Mouse (Mus musculus): ENCODE data around the gene Mterf2.
A peak's percentile ranks its signal among the peaks of the same experiment; 100 is the strongest.

Gene Mterf2

DNA sequence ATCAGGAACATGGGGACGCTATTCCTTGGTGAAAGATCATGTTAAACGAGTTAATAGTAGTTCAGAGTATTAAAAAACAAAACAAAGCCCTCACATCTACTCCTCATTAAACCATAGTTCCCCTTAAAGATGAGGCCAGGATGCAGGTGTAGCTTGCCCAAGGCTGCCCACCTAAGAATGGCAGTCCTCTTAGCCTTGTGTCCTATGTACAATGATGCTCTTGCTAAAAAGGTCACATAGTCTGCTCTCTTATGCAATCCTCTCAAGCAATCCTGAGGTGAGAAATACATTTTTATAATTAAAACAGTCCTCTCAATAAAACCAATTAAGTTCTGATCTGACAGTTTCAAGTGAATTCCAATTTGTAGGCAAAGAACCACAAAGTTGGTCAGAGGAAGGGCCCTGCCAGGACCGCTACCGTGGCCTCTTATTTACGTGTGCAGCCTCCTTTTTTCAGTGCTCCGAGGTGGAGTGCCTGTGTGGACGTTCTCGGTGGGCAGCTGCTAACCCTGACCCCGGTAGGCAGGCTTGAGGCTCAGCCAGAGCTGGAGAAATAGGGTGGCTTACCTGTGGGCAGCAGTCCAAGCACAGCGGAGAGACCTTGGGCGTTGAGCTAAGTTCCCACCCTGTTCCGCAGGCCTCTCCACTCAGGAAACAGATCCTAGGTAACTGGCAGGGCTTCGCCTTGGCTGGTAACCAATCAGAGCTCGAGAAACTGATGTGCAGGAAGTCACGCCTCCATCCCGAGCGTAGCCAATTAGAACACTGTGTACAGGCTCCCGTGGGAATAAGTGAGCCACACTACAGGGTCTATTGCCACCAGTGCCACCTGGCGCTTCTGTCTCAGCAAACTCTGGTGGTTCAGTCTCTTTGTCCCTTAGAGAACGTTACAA is at the start of gene Mterf2:
TSS of gene Mterf2 (minus strand) at position 633 of the 893 bp plus-strand sequence.
- peak; percentile 99 for DNase-seq (ENCODE audit: low read depth, low spot score)

DNA sequence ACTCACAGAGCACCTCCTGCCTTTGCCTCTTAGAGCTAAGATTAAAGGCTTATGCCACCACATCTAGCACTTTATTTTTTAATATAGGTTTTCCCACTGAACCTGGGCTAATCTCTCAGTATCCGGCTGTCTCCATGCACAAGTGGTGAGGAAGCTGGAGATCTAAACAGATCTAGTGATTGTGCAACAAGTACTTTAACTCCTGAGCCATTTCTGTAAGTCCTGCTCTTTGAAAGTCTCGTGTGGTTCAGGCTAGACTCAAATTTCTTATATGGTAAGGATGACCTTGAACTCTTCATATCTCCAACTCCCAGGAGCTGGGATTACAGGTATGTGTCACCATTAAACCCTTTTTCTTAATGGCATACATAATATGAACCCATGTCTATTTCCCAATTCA is 48.8 kb upstream of the Mterf2 start:
- no peak for DNase-seq (ENCODE audit: low read depth, low spot score)

DNA sequence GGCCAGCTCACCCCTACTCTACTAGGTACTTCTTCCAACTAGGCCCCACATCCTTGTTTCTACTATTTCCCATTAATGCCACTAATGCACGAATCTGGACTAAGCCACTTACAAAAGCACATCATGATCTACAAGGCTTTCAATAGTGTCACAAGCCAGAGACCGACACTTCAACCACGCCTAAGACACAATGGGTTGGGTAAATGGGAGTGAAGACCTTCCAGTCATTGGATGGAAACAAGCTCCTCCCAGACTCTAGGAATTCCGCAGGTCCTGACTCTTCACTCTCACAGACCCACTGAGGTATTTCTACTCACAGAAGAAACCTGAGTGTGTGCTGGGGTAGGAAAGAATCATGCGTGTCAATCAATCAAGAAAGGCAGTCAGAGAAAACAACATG is 37.5 kb upstream of the Mterf2 start:
- peak; percentile 79 for DNase-seq (ENCODE audit: low read depth, low spot score)

DNA sequence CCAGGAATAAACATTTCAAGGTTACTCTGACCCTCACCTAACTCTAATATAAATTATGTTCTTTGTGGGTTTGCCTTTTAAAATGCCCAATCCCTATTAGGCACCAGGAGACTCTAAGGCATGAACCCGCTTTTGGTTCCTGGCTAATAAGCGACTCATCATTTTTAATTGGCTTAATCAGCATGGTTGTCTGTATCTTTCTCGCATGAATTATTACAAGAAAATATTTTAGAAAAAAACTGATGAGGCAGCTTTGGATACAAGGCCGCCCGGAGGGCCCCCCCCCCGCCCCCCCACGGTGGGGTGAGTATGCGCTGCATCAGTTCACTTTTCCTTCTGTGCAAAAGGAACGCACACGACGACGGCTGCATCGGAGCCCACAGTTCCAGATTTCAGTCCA is 37.0 kb upstream of the Mterf2 start:
- no peak for DNase-seq (ENCODE audit: low read depth, low spot score)

DNA sequence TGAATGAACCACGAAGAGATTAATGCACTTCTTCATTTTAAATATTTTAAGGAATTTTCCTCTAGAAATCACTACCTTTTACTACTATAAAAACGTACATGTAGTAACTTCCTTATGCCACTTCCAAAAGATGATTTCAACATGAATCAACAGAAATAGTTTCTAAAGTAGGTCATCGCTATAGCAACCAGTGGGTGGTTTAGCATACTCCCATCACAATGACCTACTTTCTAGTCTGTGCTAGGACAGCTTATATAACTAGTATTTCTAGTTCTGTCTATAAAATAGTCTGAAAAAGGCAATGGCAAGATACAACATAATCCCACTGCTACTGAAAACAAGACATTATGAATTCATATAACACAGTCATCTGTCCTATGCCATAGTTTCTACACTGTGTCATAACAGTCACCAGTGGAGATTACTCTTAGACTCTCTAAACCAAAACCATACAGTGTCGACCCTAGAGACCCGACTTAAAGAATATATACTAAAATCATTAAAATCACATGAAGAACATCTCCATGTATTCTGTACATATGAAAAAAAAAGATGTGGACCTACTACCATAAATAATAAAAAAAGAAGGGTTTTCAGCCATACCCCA is 34.0 kb upstream of the Mterf2 start:
- DNase-seq (ENCODE audit: low read depth, low spot score): no peak

DNA sequence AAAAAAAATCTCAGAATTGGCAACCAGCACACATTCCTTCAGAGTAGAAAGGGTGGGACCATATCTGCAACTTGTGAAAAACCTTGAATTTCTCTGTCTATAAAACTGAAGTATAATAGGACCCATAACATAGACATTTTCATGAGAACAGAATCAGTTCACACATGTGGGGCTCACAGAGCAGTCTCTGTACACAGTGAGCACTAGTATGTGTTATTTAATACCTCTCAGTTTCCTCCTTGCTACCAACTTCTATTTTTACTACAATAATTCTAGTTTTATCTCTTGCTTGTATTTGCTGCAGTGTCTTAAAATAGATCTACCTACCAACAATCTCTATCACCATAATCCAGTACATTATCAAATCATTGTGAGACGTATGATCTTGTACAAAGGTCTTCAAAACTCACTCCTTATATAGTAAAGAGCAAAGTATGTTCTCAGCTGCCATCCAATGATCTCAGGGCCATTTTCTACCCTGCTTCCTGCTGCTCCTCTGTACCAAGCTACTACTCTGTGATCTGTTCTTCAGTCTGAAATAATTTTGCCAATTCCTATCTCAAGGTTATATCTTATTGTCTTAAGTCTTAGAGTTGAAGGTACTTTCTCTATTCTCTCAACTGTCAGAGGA is 32.3 kb upstream of the Mterf2 start:
- DNase-seq (ENCODE audit: low read depth, low spot score): no peak

DNA sequence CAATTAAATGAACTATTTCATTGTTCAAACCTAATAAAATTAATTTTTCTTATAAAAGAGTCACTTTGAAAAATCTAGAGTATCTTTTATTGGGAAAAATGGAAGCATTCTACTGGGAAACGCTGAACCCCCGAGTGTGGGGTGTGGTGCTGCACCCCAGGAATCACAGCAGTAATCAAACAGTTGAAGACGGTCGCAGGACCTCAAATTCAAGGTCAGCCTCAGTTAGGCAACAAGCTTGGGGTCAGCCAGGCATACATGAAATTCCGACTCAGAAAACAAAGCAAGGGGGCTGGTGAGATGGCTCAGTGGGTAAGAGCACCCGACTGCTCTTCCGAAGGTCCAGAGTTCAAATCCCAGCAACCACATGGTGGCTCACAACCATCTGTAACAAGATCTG is 29.6 kb upstream of the Mterf2 start:
- no peak for DNase-seq (ENCODE audit: low read depth, low spot score)

DNA sequence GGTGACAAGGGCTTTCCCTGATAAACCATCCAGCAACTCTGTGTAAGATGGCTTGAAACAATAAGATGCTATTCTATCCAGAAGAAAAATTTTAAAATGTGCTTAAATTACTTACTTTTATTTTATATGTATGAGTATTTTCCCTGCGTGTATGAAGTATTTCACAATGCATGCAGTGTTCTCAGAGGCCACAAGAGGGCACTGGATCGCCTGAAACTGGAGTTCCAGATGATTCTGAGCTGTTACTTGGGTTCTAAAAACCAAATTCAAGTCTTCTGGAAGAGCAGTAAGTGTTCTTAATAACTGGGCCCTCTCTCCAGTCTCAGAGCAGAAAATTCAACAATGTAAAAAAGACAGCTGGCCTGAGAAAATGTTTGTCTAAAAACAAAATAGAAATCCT is 26.4 kb upstream of the Mterf2 start:
- peak; percentile 68 for DNase-seq (ENCODE audit: low read depth, low spot score)

DNA sequence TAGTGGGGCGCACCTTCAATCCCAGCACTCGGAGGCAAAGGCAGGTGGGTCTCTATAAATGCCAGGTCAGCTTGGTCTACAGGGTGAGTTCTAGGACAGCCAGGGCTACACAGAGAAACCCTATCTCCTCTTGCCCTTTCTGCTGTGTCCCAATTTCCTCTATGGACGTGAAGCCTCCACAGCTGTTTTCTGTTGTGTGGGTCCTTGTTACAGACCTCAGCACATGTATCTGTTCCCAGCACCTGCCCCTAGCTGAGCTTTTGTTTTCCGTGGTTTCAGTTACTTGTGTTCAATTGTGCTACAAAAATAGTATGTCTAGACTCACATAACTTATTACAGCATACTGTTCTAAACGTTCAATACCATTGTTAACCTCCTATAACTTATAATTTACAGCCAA is 21.4 kb upstream of the Mterf2 start:
- no peak for DNase-seq (ENCODE audit: low read depth, low spot score)

DNA sequence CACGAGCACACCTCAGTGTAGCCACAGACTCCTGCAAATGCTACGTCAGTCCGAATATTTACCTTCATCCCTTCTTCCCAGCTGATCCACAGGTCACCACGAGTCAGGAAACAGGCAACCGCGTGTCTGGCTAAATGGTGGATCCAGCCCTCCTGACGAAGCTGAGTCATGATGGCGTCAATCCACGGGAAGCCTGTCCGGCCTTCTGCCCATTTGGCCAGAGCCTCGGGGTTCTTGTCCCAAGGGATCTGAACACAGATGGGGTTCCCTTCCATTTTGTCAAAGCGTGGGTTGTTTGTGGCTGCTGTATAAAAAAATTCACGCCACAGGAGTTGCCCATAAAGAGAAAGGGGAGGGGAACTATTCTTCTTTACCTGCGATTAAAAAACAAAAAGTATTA is 18.5 kb upstream of the Mterf2 start:
- DNase-seq (ENCODE audit: low read depth, low spot score): no peak

DNA sequence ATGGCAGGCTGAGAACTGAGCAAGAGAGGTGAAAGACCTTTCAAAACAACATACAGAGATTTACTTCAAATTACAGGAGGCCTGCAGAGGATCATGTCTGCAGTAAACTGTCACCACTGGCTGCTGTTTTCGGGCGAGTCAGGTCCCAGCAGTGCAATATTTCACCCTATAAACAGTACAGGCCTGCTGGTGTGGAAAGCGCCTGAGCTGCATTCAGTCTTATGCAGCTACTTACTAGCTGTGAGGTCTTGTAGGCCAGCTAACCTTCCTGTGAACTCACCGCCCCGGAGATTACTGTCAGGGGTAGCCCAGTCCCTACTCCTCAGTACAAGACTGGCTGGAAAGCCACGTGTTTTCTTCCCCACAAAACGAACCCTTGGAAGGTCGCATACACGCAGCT is 13.6 kb upstream of the Mterf2 start:
- no peak for DNase-seq (ENCODE audit: low read depth, low spot score)

DNA sequence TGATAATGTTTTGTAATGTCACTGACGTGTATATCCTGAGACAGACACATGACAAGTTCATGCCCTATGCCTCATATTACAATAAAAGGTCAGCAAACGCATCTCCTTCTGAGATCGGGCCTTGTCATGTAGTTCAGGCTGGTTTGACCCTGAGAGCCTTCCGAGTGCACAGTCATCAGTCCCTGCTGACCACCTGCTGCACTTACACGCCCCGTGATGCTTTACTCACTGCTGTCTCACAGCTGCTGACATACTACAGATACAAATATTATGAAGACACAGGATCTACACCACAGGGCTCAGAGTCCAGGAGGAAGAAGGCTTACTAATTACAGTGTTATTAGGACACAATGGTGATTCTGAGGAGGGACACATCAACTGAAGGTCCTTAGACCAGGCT is 8.7 kb upstream of the Mterf2 start:
- DNase-seq (ENCODE audit: low read depth, low spot score): no peak

DNA sequence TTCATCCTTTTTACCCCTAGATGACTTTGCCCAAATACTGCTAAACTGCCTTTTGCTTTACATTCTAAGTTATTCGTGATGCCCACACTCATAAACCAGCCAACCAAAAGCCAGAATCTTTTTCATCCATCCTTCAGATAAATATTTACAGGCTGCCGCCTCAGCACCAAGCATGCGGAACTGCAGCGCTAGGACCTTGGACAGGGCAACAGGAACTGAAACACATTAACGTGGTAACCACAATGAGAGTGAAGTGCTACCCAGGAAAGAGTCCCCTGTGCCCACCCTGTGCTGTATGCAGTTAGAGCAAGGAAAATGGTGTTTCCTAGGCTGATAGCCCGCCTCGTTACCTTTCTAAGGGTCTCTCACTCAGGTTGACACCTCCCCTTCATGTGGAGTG is 626 bp upstream of the Mterf2 start:
- peak; percentile 58 for DNase-seq (ENCODE audit: low read depth, low spot score)

DNA sequence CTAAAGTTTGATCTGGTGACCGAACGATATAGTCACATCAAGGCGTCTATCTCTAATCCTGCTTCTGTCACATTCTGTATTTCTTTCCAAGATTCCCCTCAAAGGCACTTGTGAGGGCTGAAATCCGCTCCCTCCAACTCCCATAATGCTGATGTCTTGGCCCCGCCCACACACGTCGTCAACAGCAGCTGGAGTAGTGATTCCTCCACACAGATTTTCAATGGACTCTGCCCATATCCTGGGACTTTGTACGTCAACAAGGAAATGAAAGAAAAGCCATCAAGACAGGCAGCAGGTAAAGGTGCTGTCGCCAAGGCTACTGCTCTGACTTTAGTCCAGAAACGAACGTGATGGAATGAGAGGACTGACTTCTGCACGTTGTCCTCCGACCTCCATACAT is 2.6 kb downstream of the Mterf2 start:
- peak; percentile 48 for DNase-seq (ENCODE audit: low read depth, low spot score)

DNA sequence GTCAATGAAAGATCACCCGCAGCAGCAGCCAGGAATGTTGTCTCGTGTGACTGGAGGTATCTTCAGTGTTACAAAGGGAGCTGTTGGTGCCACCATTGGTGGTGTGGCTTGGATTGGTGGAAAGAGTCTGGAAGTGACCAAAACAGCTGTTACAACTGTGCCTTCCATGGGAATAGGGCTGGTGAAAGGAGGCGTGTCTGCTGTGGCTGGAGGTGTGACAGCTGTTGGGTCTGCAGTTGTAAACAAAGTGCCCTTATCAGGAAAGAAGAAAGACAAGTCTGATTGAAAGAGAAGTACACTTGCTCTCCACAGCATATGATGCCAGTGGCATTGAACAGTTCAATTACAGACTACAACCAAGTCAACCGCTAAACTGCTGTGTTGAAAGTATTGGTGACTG is 13.4 kb downstream of the Mterf2 start:
- no peak for DNase-seq (ENCODE audit: low read depth, low spot score)

DNA sequence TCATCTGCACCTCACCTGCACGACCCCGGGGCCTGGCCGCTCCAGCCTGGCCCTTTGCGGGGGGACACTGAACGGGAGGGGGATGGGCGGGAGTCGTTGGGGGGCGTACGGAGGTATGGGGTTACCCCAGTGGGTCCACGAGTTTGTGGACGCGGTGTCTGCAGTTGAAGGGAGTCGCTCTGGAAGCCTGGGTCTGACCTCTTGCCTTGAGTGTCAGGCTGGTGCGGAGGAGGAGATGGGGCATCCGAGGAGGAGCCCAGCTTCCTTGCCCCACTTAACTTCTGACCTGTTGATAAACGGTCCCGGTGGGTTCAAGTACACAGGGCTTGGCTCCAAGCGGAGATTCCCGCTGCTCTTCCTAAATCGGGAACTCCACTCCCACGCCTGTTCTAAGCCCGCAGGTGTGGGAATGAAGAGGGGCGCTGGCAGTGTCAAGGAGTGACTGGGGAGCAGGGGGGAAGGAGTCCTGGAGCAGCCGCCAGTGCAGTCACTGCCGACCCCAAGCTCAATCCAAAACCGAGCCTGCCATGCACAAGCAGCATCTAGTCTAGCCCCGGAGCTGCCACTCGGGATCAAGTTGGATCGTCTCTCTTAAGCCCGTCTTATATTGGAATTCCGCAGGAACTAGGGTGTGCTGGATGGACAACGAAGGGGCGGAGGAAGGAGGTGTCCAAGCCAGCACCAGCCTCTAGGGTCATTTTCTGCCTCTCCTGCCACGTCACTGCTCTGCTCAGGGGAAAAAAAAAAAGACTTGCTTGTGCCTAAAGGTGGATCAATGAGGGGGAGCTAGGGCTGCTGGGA is 24.5 kb downstream of the Mterf2 start:
- DNase-seq (ENCODE audit: low read depth, low spot score): peak; percentile 76

DNA sequence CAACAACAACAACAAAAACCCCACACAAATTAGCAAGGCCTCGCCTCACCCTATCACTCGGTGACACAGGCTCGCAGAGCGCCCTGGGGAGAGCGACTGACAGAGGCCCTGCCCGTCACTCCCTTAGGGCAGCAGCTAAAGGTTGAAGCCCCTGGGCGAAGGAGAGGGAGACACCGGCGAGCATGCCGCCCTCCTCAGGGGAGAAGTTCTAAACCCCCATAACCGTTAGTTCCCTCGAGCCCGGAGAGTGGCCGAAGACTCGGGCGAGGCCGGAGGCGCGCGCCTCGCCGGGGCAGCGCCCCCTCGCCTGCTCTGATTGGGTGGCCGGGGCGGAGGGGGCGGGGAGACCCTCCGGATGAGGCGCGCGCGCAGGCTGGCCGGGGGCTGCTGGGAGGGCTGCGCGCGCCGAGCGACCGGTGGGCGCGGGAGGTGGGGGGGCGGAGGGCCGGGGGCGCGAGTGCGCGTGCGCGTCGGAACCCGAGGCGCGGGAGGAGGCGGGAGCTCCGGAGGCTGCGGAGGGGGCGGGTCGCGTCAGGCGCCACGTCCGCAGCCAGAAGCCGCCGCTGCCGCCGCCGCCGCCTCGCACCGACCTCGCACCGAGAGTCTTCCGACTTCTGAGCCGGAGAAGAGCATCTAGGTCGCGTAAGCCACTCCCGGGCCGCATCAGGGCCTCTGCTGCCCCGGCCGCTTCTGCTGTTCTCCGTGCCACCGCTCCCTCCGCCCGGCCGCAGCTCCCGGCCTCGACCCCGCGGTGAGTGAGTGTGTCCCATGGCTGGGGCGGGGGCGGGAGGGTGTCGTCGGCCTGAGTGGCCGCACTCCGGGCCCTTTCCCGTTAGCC is 25.4 kb downstream of the Mterf2 start, which contains the start of the genes Fhl4 and Tmem263:
TSS of gene Fhl4 (minus strand) at position 249 of the 838 bp plus-strand sequence.
TSS of gene Tmem263 (plus strand) at position 381 of the 838 bp plus-strand sequence.
- DNase-seq (ENCODE audit: low read depth, low spot score): peak; percentile 96

DNA sequence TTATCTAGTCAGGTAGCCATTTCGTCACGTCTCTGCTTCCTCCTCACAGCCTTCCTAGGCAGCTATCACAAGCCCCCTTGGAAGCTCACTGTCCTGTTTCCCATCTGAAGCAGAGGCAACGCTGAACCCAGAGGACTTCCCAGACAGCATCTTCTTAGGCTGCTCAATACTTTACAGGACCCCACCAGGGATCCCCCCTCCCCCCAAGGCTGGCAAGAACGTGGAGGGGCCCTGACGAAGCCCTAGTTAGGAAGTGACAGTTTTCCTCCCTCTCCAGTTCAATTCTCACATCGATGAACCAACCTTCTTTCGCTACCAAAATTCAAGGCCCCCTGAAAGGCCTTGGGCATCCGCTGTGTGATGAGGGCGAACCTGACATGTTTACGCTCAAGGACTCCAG is 26.0 kb downstream of the Mterf2 start:
- DNase-seq (ENCODE audit: low read depth, low spot score): peak; percentile 40

DNA sequence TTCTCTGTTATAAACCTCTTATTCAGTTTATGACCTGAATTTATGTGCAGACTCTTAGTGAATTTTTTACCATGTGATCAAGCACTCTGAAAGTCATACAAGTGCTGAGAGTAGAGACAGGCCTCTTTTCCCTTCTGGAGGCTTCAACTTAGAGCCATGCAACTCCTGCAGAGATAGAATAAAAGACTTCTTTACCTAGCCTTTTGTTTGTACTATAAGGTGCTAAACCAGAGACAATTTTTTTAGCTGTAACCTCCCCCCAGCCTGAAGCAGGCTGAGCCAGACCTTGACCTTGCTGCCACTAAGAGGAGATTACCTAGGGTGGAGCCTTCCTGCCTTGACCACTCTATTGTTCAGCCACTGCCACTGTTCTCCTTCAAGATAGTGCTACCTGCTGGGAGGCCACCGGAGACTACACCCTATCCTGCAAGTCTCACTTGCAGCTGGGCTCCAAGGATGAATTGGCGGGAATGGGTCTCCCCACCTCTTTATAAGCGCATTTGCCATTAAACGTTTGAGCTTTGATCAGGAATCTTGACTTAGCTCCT is 56.1 kb downstream of the Mterf2 start:
- peak; percentile 97 for DNase-seq (ENCODE audit: low read depth, low spot score)

Data from ZHBTc4 (cell line).